Mouse (Mus musculus) left cerebral cortex, postnatal 36 days (tissue): ENCODE data around the gene Mrps21. TPM values are rescaled to one million over a fixed set of nuclear protein-coding genes. Genes with fewer than 3 reads are reported as not detected.

Experiments used
- DNase-seq, 2 experiments: peaks; one replicate each; pipeline ENCODE4 v3.0.0; 2021 to 2022; ENCODE audit warnings: low spot score in 2 of 2, mixed read lengths in 1 of 2
- intact Hi-C: fragments of 180-260 bp; cut with DNase I; formaldehyde crosslinking; loops from one replicate; pipeline ENCODE4 v1.15.1; 2025
- total RNA-seq, 2 experiments: library from RNA; stranded (reverse); gene quantifications; 2 replicates each; pipeline ENCODE4 v1.2.3; 2021

Mrps21 gene
- total RNA-seq, 2 experiments from 2014 or later, result 149 to 158 TPM

DNA sequence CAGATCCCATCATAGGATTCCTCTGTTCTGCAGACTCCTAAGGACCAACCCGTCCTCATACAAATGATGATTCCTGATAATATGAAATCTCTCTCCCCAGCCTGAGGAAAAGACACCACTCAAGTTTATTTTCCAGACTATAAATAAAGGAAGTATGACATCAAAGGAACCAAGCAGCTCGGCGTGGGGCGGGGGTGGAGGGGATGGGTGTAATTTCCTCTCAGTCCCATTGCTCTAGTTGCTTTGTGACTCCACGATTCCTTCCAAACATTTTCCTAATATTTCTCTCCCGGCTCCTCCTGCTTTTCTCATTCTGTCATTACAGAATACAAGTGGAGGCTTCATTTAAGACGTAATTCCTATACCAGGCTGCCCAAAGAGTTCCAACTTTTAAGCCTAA, 21.8 kb upstream of the Mrps21 start:
- no peak for DNase-seq
- intact Hi-C loops, result loop anchor here (1.0 kb wide), 1 partner anchor 36 kb away; the partner anchor contains the start of gene Anp32e

DNA sequence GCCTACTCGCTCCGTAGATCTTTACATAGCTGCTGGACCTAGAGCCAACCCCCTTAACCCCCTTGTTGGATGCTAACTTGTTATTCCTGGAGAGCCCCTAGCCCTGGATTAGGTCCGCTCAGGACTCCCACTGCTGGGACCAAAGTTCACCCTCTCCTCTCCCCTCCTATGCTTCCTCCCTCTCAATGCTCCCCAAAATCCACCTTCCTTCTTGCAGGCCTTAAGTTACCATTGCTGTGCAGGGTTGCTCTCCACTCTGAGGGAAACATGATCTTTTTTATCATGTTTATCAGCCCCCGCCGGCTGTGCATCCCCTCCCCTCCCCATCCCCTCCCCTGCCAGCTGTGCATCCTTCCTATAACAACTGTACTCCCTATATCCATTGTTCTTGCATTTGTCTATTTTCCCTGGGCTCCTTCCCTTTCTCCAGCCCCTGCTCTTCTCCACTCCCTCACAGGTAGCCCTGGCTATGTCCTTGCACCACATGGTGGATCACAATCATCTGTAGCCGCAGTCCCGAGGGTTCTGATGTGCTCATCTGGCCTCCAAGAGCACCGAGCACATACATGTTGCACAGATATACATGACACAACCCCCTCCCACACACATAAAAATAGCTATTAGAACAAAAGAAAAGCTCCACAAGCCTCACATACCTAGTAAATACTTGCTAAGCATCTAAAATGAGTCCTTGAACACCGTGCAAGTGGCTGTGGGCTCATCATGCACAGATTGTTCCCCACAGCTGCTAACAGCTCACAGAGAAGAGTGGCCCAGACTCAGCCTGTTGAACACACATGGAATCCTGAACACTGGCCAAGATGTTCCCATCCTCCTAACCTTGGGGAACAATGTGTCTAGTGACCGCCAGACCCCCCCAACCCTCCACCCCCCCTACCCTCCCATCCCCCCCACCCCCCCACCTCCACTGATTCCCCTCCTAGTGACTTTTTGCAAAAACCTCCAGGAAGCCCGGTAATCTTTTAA, 21.0 kb upstream of the Mrps21 start:
- intact Hi-C loops, result loop anchor here (1.0 kb wide), 1 partner anchor 37 kb away; the partner anchor contains the start of gene Anp32e
- no peak for DNase-seq

DNA sequence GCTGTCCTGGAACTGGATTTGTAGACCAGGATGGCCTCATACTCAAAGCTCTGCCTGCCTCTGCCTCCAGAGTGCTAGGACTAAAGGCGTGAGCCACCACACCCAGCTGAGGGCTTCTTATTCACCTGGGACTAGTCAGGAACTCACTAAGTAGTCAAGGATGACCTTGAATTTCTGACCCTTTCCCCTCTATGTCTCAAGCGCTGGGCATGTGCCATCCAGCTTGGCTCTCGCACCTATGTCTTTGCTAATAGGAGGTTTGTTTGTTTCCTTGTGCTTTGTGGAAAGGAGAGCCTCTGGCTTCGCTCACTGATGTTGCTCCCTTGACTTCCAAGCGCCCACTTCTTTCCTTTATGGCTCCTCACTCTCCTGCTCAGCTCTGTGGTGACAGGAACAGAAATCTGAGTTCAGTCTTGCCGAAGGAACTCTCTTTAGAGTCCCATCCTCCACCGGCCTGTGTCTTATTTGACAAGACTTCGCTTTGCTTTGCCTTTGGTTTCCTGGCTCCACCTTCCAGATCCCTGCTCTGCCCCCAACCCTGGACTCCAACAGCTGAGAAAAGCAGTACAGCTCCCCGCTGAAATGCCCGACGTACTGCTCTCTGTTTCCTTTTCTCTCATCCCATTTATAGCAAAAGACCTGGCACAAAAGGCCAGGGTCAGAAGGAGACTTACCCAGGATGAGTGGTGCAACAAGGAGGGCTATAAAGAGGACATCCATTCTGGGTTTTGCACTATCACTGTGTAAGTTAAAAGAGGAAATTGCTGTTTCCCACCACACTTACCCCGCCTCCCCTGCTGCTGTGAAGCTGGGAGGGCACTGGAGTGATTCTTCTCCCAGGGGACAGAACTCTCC, 20.1 kb upstream of the Mrps21 start, which contains the start of gene BC028528:
Gene BC028528 (minus strand): TSS at position 795 of the 855 bp plus-strand sequence.
- intact Hi-C loops, result no loop called here
- no peak for DNase-seq

DNA sequence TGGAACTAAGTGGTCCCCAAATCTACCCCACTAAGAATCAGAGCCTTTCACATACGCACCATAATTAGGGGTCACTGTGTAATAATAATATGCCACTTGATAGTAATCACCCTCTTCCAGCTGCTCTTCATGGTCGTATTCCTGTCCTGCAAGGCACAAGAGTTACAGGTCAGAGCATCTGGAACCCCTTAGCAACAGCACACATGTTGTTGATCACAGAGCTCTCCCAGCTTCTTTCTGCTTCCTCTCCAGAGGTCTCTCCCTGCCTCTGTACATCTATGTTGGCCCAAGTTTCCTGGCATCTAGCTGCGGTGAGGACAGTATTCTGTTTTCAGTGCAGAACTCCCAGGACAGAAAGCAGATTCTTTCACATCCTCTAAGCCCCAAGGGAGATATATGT, 18.3 kb upstream of the Mrps21 start:
- intact Hi-C loops, result no loop called here
- no peak for DNase-seq

- no peak for DNase-seq
- intact Hi-C loops, result no loop called here
These were observed 16.3 kb upstream of the Mrps21 start for GRCm38 (mm10) chr3:95887596-95887995.

DNA sequence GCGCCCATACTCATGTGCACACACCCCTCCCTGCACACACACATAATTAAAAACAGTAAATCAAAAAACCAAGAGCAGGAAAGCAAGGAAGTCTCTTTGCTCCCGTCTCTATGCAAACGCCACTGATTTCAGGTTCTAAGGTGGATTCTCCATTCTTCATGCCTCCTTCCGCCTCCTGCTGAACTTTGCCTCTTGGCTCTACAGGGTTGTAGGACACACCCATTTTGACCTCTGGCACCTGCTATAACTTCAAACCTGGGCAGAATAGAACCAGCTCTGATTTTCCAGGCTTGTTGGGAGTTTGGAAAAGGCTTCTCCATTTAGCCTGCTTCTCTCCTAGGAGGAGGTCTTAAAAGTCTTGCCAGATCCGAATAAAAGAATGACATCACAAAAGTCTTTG, 13.1 kb upstream of the Mrps21 start:
- intact Hi-C loops, result no loop called here
- DNase-seq, result no peak

DNA sequence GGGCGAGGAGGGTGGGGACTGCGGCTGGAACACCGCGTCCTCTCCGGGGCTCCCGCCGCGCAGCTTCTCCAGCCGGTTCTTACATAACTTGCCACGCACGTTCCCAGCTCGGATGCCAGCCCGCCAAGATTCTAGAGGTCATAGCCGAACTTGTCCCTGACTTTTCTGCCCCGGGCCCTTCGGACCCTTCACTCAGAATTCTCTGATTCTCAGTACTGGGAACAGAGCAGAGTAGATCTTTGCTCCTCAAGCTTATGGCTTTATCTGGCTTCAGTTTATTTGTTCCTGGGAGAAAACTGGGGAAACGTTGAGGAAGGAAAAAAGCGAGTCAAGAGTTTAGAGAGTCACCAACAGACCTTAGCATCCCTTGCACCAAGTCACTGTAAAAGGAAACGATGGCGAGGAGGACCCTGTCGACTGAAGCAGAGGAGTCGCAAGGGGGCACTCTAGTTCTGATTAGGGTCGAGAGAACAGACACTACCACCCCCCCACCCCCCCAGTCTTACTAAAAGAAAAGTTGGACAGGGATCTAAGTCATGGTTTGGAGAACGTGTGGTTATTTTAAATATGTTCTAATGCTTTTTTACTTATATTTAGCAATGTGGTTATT, 11.6 kb upstream of the Mrps21 start:
- peak; percentile 58 to 71 for DNase-seq
- intact Hi-C loops, result loop anchor here (1.0 kb wide), 2 partner anchors 24 to 46 kb away; partner anchors contain the start of gene Anp32e

- intact Hi-C loops, result loop anchor here (1.0 kb wide), 2 partner anchors 25 to 47 kb away; partner anchors contain the start of gene Anp32e
- peak; percentile 97 for DNase-seq
These were observed 10.9 kb upstream of the Mrps21 start, which contains the start of gene Ciart for GRCm38 (mm10) chr3:95881979-95882815. Gene Ciart (minus strand): TSS chr3:95882251.

GRCm38 (mm10) chr3:95879063-95879462, 7.7 kb upstream of the Mrps21 start:
- no peak for DNase-seq
- intact Hi-C loops, result no loop called here

DNA sequence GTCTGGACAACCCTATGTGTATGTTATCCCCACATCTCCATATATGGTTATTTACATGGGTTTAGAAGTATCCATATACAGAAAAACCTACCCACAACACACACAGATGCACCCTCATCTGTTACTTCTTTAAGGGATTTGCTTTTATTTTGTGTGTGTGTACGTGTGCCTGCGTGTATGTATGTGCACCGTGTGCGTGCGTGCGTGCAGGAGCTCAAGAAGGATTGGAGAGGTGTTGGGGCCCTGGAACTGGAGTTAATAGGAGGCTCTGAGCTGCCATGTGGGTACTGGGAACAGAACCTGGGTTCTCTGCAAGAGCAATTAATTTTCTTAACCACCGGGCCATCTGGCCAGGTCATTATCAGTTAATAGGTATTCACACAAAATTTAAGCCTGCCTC, 729 bp upstream of the Mrps21 start:
- intact Hi-C loops, result no loop called here
- DNase-seq, result no peak

DNA sequence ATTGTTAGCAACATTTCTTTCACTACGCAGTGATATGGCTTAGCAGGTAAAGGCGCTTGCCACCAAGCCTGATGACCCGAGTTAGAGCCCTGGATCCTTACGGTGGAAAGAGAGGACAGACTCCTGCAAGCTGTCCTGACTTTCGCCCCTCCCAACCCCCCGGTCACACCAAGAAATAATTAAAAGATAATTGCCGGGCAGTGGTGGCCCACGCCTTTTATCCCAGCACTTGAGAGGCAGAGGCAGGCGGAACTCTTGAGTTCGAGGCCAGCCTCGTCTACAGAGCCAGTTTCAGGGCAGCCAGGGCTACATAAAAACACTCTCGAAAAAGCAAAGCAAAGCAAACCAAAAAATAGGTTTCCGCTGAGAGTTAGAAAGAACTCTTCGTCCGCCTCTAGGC, 343 bp downstream of the Mrps21 start:
- intact Hi-C loops, result no loop called here

DNA sequence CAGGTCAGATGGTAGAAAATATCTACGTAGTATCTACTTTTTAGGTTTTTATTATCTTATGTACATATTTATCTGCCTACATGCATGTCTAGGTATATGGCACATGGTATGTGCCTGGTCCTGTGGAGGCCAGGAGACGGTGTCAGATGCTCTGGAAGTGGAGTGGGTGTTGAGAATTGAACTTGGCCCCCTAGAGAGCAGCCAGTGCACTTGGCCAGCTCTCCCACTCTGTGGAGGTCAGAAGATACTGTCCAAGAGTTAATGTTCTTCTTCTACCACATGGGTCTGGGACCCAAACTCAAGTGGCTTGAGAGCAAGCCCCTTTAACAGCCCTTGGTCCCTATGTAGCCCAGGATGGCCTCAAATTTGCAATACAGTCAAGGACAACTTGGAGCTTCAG, 3.9 kb downstream of the Mrps21 start:
- intact Hi-C loops, result no loop called here
- no peak for DNase-seq

More for the DNA sequence above, 343 bp downstream of the Mrps21 start:
- DNase-seq, result no peak

GRCm38 (mm10) chr3:95866071-95866470, 5.2 kb downstream of the Mrps21 start:
- no peak for DNase-seq
- intact Hi-C loops, result no loop called here

DNA sequence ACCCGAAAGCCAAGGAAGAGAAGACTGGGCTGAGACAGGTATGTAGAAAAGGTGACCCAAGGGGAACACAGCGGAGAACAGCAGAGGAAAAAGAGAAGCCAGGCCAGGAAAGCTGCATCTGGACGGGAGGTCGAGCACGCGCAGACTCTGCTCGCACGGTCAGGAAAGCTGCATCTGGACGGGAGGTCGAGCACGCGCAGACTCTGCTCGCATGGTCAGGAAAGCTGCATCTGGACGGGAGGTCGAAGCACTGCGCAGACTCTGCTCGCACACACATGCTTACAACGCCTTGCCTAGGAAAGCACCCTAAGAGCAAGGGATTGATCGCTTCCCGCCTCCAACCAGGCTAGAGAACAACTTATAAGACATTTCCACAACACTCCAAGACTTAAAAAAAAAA, 5.7 kb downstream of the Mrps21 start:
- intact Hi-C loops, result no loop called here
- no peak for DNase-seq

GRCm38 (mm10) chr3:95865050-95865449, 6.3 kb downstream of the Mrps21 start:
- intact Hi-C loops, result no loop called here
- DNase-seq, result peak; percentile 74 to 78

DNA sequence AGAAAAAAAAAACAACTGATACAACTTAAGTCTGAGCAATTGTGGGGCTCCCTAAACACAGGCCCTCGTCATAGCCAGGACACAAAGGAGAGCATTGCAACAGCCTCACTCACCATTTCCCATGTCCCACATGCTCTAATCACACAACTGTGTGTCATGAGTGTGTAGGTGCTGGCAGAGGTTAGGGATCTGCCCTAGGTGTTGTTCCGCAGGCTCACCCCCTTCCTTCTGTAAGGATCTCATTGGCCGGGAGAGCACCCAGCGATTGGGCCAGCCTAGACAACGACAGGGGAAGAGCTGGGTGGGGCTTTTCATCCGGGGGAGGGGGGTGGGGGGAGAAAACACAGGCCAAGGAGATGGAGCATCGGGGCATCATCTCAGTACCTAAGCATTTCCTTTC, 7.7 kb downstream of the Mrps21 start:
- DNase-seq, result no peak
- intact Hi-C loops, result no loop called here

- intact Hi-C loops, result loop anchor here (2.0 kb wide), 1 partner anchor 45 kb away; no protein-coding TSS in a partner anchor
- DNase-seq, result no peak
These were observed 9.5 kb downstream of the Mrps21 start for GRCm38 (mm10) chr3:95861796-95862195.

DNA sequence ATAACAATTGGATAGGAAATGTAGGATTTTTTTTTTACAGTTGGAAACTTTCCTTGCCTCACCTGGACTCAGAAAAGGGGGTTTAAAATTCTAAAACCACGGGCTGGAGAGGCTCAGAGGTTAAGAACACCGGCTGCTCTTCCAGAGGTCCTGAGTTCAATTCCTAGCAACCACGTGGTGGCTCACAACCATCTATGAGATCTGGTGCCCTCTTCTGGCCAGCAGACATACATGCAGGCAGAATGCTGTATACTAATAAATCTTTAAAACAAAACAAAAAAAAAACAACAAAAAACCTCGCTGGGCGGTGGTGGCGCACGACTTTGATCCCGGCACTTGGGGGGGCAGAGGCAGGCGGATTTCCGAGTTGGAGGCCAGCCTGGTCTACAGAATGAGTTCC, 10.1 kb downstream of the Mrps21 start:
- DNase-seq, result no peak
- intact Hi-C loops, result loop anchor here (2.0 kb wide), 1 partner anchor 46 kb away; no protein-coding TSS in a partner anchor
